ENCODE assay signal across 10 mouse cellular contexts in the genomic region with DNA sequence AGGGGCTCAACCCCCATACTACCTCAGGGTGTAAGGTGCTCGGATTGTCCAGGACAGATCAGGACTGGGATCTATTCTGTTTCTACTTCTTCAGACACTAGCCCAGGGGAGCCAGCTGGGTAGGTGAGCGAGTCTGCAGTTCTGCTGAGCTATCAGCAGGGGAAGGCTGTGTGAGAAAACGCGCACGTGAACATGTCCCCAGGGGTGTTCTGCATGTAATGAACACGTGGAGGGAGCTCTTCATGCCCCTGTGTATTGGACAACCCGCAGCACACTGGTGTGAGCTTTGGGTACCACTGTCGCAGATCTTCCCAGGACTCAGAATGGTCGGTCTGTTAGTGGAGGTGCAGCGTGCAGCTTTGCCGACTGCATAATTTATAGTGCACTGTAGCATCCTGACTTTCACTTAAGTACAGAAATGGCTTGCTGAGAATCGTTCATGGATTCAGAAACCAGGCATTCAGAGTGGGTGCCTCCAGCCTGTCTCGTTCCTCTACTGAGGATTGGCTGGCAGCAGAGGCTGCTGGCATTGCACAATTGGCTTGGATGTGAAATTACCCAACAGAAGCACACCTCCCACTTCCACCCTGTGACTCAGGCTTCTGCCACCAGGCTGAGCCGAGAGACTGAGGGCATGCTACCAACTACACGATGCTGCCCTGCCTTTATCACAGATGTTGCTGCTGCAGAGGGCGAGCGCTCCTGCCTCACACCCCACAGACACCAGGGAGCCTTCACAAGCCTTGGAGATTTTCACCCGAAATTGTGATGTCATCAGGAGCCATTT. TPM values are rescaled to one million over a fixed set of nuclear protein-coding genes. Genes with fewer than 3 reads are reported as not detected.
DNase-seq lines count a peak whose midpoint lies in the region; ATAC-seq lines count a peak whose summit lies in the region.
"Had no signal": no experiment of that assay in that cellular context is flagged by ENCODE, and none has a peak within 500 bp of the region (broad histone marks: within the 10 kb centered on the region; RNA-seq: fewer than 3 reads in every experiment).

No protein-coding gene starts in this region.

- no peak overlapping the region for H3K4me2 ChIP-seq in hindbrain, embryonic 15.5 days
- H3K4me2 ChIP-seq in hindbrain, embryonic 11.5 days (replicated peaks; ENCODE audit: low read depth, low read length) = no peak overlapping the region
- no peak overlapping the region for H3K4me2 ChIP-seq in midbrain, embryonic 15.5 days

- H3K27me3 ChIP-seq in hindbrain, embryonic 15.5 days = no peaks in the 10 kb centered on the region
- no peaks in the 10 kb centered on the region for H3K27me3 ChIP-seq in hindbrain, embryonic 11.5 days (ENCODE audit: control insufficient read depth, insufficient read depth, low read length)
- H3K27me3 ChIP-seq in midbrain, embryonic 15.5 days (replicated peaks) = no peaks in the 10 kb centered on the region
- H3K27me3 ChIP-seq in heart, embryonic 10.5 days (ENCODE audit: insufficient read depth, poor library complexity, severe bottlenecking) = no peaks in the 10 kb centered on the region

- 76% methylated on average over 18 of the region's 18 CpGs for WGBS in hindbrain, embryonic 15.5 days
- WGBS in hindbrain, embryonic 11.5 days = 88% methylated on average over 18 of the region's 18 CpGs
- WGBS in midbrain, embryonic 15.5 days = 81% methylated on average over 18 of the region's 18 CpGs
- 76% methylated on average over 18 of the region's 18 CpGs for WGBS in heart, embryonic 10.5 days

- H3K4me1 ChIP-seq in hindbrain, embryonic 15.5 days (replicated peaks) = no peaks in the 10 kb centered on the region
- H3K4me1 ChIP-seq in hindbrain, embryonic 11.5 days (replicated peaks; ENCODE audit: control insufficient read depth, insufficient read depth, low read length) = no peaks in the 10 kb centered on the region
- H3K4me1 ChIP-seq in midbrain, embryonic 15.5 days = 0 out of 2 replicates have a peak, but pooled peaks cover 3% of the 10 kb centered on the region
- peaks cover 8% of the 10 kb centered on the region for H3K4me1 ChIP-seq in heart, embryonic 10.5 days

- H3K9ac ChIP-seq in hindbrain, embryonic 15.5 days = no peak overlapping the region
- H3K9ac ChIP-seq in hindbrain, embryonic 11.5 days (ENCODE audit: low read depth, low read length) = no peak overlapping the region
- no peak overlapping the region for H3K9ac ChIP-seq in midbrain, embryonic 15.5 days

- H3K4me3 ChIP-seq in hindbrain, embryonic 15.5 days = no peak overlapping the region
- no peak overlapping the region for H3K4me3 ChIP-seq in hindbrain, embryonic 11.5 days (ENCODE audit: low read depth, low read length)
- no peak overlapping the region for H3K4me3 ChIP-seq in midbrain, embryonic 15.5 days
- no peak overlapping the region for H3K4me3 ChIP-seq in heart, embryonic 10.5 days
- H3K4me3 ChIP-seq: erythroblast, embryonic 14.5 days had no signal

- ATAC-seq in hindbrain, embryonic 15.5 days (ENCODE audit: low FRiP score, low read depth) = peak; percentile 16; the same call in 1 of the 2 replicates
- no peak for ATAC-seq in hindbrain, embryonic 11.5 days (ENCODE audit: low FRiP score)
- ATAC-seq in midbrain, embryonic 15.5 days (replicated peaks) = 0 out of 2 replicates have a peak, but pooled peaks have one; percentile 8

- H3K36me3 ChIP-seq in hindbrain, embryonic 15.5 days = peaks cover 47% of the 10 kb centered on the region
- H3K36me3 ChIP-seq in hindbrain, embryonic 11.5 days (ENCODE audit: control insufficient read depth, insufficient read depth, low read length) = 0 out of 2 replicates have a peak, but pooled peaks cover 3% of the 10 kb centered on the region
- H3K36me3 ChIP-seq in midbrain, embryonic 15.5 days (replicated peaks) = peaks cover 32% of the 10 kb centered on the region
- no peaks in the 10 kb centered on the region; the same call in 1 of the 2 replicates for H3K36me3 ChIP-seq in heart, embryonic 10.5 days

- no peaks in the 10 kb centered on the region; the same call in 1 of the 2 replicates for H3K9me3 ChIP-seq in hindbrain, embryonic 15.5 days
- no peaks in the 10 kb centered on the region for H3K9me3 ChIP-seq in hindbrain, embryonic 11.5 days (ENCODE audit: control insufficient read depth, low read length)
- H3K9me3 ChIP-seq in midbrain, embryonic 15.5 days = no peaks in the 10 kb centered on the region
- no peaks in the 10 kb centered on the region for H3K9me3 ChIP-seq in heart, embryonic 10.5 days

- no peak for DNase-seq in hindbrain, embryonic 11.5 days (ENCODE audit: low spot score)
- DNase-seq in cerebellum, postnatal 10 days = peak; percentile 79 to 80
- peak; percentile 94 for DNase-seq in layer of hippocampus, adult 9-11 months
- no peak for DNase-seq in heart, embryonic 10.5 days (ENCODE audit: low spot score)
- no peak for DNase-seq in B cell, adult 2 months
- DNase-seq in thymus, postnatal 0 days (ENCODE audit: low spot score) = no peak

- 0 out of 2 replicates have a peak overlapping the region, but pooled peaks have one; percentile 4 for H3K27ac ChIP-seq in hindbrain, embryonic 15.5 days (replicated peaks)
- no peak overlapping the region for H3K27ac ChIP-seq in hindbrain, embryonic 11.5 days (ENCODE audit: low read depth, low read length)
- H3K27ac ChIP-seq in midbrain, embryonic 15.5 days = no peak overlapping the region; the same call in 1 of the 2 replicates
- H3K27ac ChIP-seq in heart, embryonic 10.5 days = no peak overlapping the region
- H3K27ac ChIP-seq: macrophage had no signal

RNA-seq across cellular contexts. Expression of a gene that starts 42.0 kb away (rescaled TPM):
- 0.10 TPM in 1 of 2 replicates, not detected in the other for polyA plus RNA-seq in hindbrain, embryonic 15.5 days (2015; fragmentation: Nextera tagmentation; extraction: Ambion mirVana)
- polyA plus RNA-seq in hindbrain, embryonic 11.5 days (2014; fragmentation: Nextera tagmentation; extraction: Ambion mirVana) = 0.23 TPM in 1 of 2 replicates, not detected in the other
- 0.09 TPM in 1 of 2 replicates, not detected in the other for polyA plus RNA-seq in midbrain, embryonic 15.5 days (2015; fragmentation: Nextera tagmentation; extraction: Ambion mirVana)
- polyA plus RNA-seq in heart, embryonic 10.5 days (2016; fragmentation: Nextera tagmentation; extraction: Ambion mirVana) = 0.07 and 1.0 TPM in 2 replicates
- polyA plus RNA-seq in thymus, postnatal 0 days (2015; fragmentation: Nextera tagmentation; extraction: Ambion mirVana) = 0.22 TPM in 1 of 2 replicates, not detected in the other

RNA-seq across cellular contexts. Expression of a gene that starts 53.2 kb away (rescaled TPM):
- 0.17 and 0.31 TPM in 2 replicates for polyA plus RNA-seq in hindbrain, embryonic 15.5 days (2015; fragmentation: Nextera tagmentation; extraction: Ambion mirVana)
- 1.1 and 1.4 TPM in 2 replicates for polyA plus RNA-seq in hindbrain, embryonic 11.5 days (2014; fragmentation: Nextera tagmentation; extraction: Ambion mirVana)
- polyA plus RNA-seq in midbrain, embryonic 15.5 days (2015; fragmentation: Nextera tagmentation; extraction: Ambion mirVana) = 0.21 and 0.56 TPM in 2 replicates
- polyA plus RNA-seq in heart, embryonic 10.5 days (2016; fragmentation: Nextera tagmentation; extraction: Ambion mirVana) = 3.4 and 12.1 TPM in 2 replicates
- polyA plus RNA-seq in thymus, postnatal 0 days (2015; fragmentation: Nextera tagmentation; extraction: Ambion mirVana) = 0.58 and 0.69 TPM in 2 replicates

Comparison
In these comparisons a context has a peak if more than half of its experiments do, and no peak if none do; other contexts are left out.
1. DNase-seq: peak in cerebellum, postnatal 10 days (2 of 2) and layer of hippocampus, adult 9-11 months (single experiment); none in hindbrain, embryonic 11.5 days (single experiment), heart, embryonic 10.5 days (single experiment), B cell, adult 2 months (0 of 2) and thymus, postnatal 0 days (single experiment).